Mouse (Mus musculus) kidney, adult 11 months (tissue): ENCODE results near the gene 1110008P14Rik.

Experiments used
- DNase-seq: peaks from one replicate; pipeline ENCODE4 v3.0.0; 2022

Gene 1110008P14Rik

GRCm38 (mm10) chr2:32381775-32382223 lies at the start of gene 1110008P14Rik:
Gene 1110008P14Rik (minus strand): TSS chr2:32381938.
- peak; percentile 91 for DNase-seq

- DNase-seq = peak; percentile 77
Measured at GRCm38 (mm10) chr2:32430701-32431676, 49.3 kb upstream of the 1110008P14Rik start.

GRCm38 (mm10) chr2:32429215-32429891 lies 47.6 kb upstream of the 1110008P14Rik start:
- DNase-seq = no peak

GRCm38 (mm10) chr2:32428262-32428722 lies 46.6 kb upstream of the 1110008P14Rik start:
- no peak for DNase-seq

- DNase-seq = no peak
Measured at GRCm38 (mm10) chr2:32427720-32428119, 46.0 kb upstream of the 1110008P14Rik start.

DNA sequence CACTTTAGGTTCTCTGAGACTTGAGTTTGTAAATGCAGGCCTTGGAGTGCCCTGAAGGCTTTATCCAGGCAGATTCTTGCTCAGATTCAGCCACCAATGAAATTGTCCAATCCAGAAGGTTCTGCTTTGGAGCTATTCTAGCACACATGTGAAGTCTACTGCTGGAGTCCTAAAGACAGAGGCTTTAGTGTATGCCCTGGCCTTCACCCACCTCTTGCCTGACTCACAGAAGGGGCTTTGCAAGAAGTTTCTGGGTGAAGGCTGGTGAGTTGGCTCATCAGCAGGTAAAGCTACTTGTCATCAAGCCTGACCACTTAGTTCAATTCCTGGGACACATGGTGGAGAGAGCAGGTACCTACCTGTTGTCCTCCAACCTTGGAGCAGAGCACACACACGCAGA lies 44.4 kb upstream of the 1110008P14Rik start:
- DNase-seq = no peak

DNA sequence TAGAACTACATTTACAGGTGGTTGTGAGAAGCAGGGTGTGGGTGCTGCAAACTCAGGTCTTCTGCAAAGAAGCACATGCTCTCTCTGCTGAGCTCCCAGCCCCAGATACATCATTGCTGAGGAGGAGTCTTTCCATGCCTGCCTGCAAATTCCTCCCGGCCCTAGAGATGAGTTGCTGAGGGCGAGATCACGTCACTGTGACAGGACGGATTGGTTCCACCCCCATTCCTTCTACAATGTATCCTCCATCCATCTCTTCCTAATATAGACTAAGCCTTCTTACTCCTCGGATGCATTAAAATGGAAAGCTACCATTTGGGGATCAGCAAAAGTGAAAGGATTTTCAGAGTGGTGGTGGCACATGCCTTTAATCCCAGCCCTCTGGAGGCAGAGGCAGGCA lies 43.8 kb upstream of the 1110008P14Rik start:
- no peak for DNase-seq

GRCm38 (mm10) chr2:32424796-32425195 lies 43.1 kb upstream of the 1110008P14Rik start:
- DNase-seq = no peak

DNA sequence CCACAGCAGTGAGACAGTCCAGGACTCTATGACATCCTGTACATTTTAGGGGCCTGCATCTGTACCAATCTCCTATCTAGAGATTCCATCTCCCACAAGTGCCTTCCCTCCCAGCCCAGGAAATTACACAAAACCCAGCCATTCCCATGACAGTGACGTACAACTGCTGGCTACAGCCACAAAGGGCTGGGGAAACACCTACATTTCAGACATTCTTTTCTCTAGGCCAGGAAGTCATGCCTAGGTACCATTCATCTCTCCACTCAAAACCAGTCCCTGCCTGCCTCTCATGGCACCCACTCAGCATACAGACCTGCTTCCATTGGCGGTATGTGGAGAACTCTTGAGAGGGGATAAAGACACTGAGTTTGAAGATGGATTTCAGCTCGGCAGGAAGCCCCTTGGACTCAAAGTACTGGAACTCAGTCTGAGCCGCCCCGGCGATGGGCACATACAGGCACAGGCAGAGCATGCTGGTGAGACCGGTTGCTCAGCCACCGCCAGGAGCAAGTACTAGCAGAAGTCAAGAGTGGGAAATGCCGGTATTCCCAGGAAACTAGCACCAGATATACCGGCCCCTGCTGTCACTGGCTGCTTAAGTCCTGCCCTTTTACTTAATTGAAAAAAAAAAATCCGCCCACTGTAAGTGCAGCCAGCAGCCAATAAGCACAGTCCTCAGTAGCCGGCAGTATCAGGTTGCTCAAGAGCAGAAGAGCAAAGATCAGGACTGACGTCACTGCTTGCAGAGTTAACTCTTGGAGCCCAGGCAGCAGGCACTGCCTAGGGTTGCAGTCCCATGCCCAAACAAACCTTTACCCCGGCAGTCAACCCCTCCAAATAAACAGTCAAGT lies 42.0 kb upstream of the 1110008P14Rik start:
- DNase-seq = peak; percentile 95

GRCm38 (mm10) chr2:32421851-32422251 lies 40.1 kb upstream of the 1110008P14Rik start:
- peak; percentile 89 for DNase-seq

GRCm38 (mm10) chr2:32420647-32421046 lies 38.9 kb upstream of the 1110008P14Rik start:
- DNase-seq = no peak

- no peak for DNase-seq
Measured at GRCm38 (mm10) chr2:32420066-32420608, 38.4 kb upstream of the 1110008P14Rik start.

GRCm38 (mm10) chr2:32419359-32419758 lies 37.6 kb upstream of the 1110008P14Rik start:
- DNase-seq = peak; percentile 94

GRCm38 (mm10) chr2:32418430-32419151 lies 36.9 kb upstream of the 1110008P14Rik start:
- DNase-seq = peak; percentile 82

- DNase-seq = no peak
Measured at GRCm38 (mm10) chr2:32417486-32417885, 35.7 kb upstream of the 1110008P14Rik start.

GRCm38 (mm10) chr2:32416556-32416955 lies 34.8 kb upstream of the 1110008P14Rik start:
- DNase-seq = no peak

GRCm38 (mm10) chr2:32415801-32416200 lies 34.1 kb upstream of the 1110008P14Rik start:
- DNase-seq = peak; percentile 55

- DNase-seq = peak; percentile 49
Measured at GRCm38 (mm10) chr2:32413936-32414335, 32.2 kb upstream of the 1110008P14Rik start.

GRCm38 (mm10) chr2:32412742-32413531 lies 31.2 kb upstream of the 1110008P14Rik start:
- peak; percentile 15 for DNase-seq

DNA sequence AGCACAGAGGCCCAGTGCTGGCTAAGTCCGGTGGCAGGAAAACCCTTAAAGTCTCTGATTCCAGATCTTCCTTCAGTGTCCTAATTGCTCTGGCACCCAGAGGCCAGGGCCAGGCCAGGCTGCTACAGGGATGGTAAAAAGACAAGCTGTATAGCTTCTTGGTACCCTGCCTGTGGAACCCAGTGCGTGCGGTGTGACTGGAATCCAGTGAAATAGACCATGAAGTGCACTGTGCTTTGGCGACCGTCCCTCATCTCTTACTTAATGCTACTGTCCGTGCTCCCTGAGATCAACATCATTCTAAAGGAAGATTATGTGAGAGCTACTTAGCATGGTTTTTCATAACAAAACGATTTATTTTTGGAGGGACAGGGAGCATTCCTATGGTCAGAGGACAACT lies 29.7 kb upstream of the 1110008P14Rik start:
- DNase-seq = peak; percentile 22
